Mouse (Mus musculus) thymus, adult 18-20 months (tissue): ENCODE results near the gene Map1s.
A peak's percentile ranks its signal among the peaks of the same experiment; 100 is the strongest.

ENCODE experiments used
- DNase-seq, 2 experiments: peaks; one replicate each; pipeline ENCODE4 v3.0.0; 2022; ENCODE audit warnings: mixed read lengths in 2 of 2

Gene Map1s

DNA sequence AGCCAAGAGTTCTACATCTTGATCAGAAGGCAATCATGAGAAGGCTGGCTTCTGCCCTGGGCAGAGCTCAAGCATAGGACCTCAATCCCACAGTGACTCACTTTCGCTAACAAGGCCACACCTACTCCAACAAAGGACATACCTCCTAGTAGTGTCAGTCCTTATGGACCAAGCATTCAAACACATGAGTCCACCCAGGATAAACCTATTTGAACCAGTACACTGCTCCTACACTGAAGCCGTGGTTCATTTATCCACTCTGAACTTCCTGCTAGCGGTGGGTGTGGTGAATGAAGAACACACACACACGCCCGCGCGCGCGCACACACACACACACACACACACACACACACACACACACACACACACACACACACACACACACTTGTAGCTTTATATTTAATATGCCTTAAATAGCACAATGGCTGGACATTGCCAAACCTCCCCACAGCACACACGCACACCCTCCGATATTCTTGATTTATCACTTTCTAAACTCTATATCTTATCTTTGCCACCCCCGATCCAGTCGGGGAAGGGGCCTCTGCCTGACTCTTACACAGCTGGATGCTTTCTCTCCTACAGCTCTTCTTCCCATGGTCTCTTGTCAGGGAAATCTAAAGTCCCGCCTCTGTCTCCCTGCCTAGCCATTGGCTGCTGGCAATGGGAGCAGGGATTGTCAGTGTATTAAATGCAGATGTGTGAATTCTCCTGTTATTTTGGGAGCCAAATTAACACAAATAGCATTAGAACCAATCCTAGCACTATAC, 55.2 kb downstream of the Map1s start:
- no peak for DNase-seq

DNA sequence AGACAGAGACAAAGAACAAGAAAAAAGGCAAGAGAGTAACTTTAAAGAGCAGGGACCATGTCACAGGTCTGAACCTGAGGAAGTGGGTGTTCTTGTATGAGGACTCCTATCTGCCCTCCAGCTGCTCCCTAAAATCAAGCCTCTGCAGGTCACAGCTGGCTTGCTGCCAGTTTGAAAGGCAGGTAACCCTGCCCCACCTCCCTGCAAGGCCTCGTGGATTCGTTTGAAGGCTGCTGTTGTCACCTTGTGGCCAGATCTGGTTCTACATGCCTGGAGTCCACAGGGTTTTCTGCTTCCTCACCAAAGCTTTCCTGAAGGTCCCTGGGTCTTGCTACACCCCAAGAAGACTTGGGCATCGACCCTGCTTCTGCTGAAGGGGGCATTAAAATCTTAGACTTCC, 58.4 kb downstream of the Map1s start:
- DNase-seq, result peak in 1 of 2 experiments; percentile 10

DNA sequence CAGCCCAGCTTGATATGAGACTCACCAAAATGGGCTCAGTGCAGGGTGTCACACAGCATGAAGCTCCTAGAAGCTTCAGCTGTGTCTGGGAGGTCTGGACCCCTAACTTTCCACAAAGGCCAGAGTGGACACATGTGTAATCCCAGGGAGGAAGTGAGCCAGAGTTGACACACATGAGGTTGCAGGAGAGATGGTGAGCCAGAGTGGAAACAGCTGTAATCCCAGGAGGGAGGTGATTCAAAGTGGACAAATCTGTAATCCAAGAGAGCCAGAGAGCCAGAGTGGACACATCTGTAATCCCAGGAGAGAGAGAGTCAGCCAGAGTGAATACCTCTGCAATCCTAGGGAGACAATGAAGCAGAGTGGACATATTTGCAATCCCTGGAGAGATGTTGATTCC, 59.1 kb downstream of the Map1s start:
- DNase-seq, result no peak
